Mouse (Mus musculus) C2C12 (cell line): ENCODE results near the gene Gfy. TPM values are rescaled to one million over a fixed set of nuclear protein-coding genes. Genes with fewer than 3 reads are reported as not detected.
A peak's percentile ranks its signal among the peaks of the same experiment; 100 is the strongest.

Source experiments
- H3K27me3 ChIP-seq: one replicate; pipeline ENCODE4 v1.6.1; 2011; ENCODE audit not compliant: control insufficient read depth, insufficient read depth, insufficient read length
- H3K36me3 ChIP-seq: one replicate; pipeline ENCODE4 v1.6.1; 2011; ENCODE audit not compliant: control insufficient read depth, insufficient read depth
- H3K4me3 ChIP-seq: one replicate; pipeline ENCODE4 v1.5.1; 2011; ENCODE audit warnings: mild to moderate bottlenecking, control low read depth; ENCODE audit not compliant: poor library complexity, insufficient read depth, severe bottlenecking
- H3K79me2 ChIP-seq: one replicate; pipeline ENCODE4 v1.6.1; 2011; ENCODE audit not compliant: control insufficient read depth, insufficient read depth
- H3K79me3 ChIP-seq: one replicate; pipeline ENCODE4 v1.6.1; 2011; ENCODE audit warnings: low read depth, control low read depth
- H3ac ChIP-seq: one replicate; pipeline ENCODE3; 2011; ENCODE audit warnings: low read depth; ENCODE audit not compliant: control insufficient read depth, insufficient read length
- CEBPB ChIP-seq: IDR thresholded peaks from one replicate; pipeline ENCODE4 v1.6.1; 2011; ENCODE audit warnings: low read depth, mild to moderate bottlenecking, control low read depth, moderate library complexity
- CTCF ChIP-seq: IDR thresholded peaks from one replicate; pipeline ENCODE4 v1.5.1; 2011; ENCODE audit not compliant: control insufficient read depth, insufficient read depth, insufficient read length
- FOSL1 ChIP-seq: IDR thresholded peaks from one replicate; pipeline ENCODE4 v1.8.0; 2011; ENCODE audit warnings: mild to moderate bottlenecking, low read length; ENCODE audit not compliant: poor library complexity, insufficient read depth, severe bottlenecking
- MAX ChIP-seq: IDR thresholded peaks from one replicate; pipeline ENCODE4 v1.6.1; 2011; ENCODE audit warnings: mild to moderate bottlenecking, control low read depth
- MYOD1 ChIP-seq: IDR thresholded peaks from one replicate; pipeline ENCODE4 v1.6.1; 2011; ENCODE audit warnings: low read depth; ENCODE audit not compliant: control insufficient read depth, insufficient read length
- MYOG ChIP-seq: IDR thresholded peaks from one replicate; pipeline ENCODE4 v1.6.1; 2011; ENCODE audit not compliant: control insufficient read depth, insufficient read length; ENCODE audit errors: extremely low read depth
- USF1 ChIP-seq: IDR thresholded peaks from one replicate; pipeline ENCODE4 v1.6.1; 2011; ENCODE audit warnings: low read depth, mild to moderate bottlenecking, control low read depth, moderate library complexity
- polyA plus RNA-seq: library from polyadenylated mRNA; unstranded; fragments of >200 nt; fragmentation: generic; extraction: Trizol; gene quantifications from one replicate; pipeline ENCODE4 v1.2.1, GENCODE M21; 2012; ENCODE audit warnings: missing spikeins

The Gfy gene
- polyA plus RNA-seq, 1 experiment: not detected

DNA sequence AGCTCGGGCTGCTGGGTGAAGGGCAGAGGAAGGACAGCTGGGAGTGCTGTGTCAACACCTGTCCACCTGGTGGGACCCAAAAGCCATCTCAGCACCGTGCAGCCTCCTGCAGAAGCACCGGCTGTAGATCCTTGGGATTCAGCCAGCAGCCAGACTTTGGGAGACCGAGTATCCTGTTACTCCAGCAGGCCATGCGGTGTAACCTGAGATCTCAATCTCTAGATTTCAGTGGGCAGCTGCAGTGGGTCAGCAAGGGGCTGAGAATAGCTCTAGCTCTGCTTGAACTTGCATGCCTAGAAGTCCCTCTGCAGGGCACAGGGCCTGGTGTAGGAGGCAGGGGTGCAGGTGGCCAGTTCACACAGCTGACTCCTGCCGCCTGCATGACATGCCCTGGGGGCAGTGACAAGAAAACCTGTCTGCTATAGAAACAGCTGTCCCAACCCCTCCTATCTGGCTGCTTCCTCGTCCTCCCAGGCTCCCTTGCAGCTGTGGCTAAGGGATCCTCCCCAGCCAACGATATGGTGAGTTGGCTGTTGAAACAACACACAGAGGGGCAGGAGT lies 12.5 kb upstream of the Gfy start:
- Histone ChIP-seq H3ac (no peak overlapping the region), H3K27me3 (peaks cover 20% of the 10 kb centered on the region), H3K4me3 (no peak overlapping the region), H3K36me3 (no peaks in the 10 kb centered on the region), H3K79me3 (no peaks in the 10 kb centered on the region), H3K79me2 (no peaks in the 10 kb centered on the region)
- TF ChIP-seq CTCF: no peak
- TF ChIP-seq MYOD1: peak; percentile 58
- TF ChIP-seq USF1: peak; percentile 7

DNA sequence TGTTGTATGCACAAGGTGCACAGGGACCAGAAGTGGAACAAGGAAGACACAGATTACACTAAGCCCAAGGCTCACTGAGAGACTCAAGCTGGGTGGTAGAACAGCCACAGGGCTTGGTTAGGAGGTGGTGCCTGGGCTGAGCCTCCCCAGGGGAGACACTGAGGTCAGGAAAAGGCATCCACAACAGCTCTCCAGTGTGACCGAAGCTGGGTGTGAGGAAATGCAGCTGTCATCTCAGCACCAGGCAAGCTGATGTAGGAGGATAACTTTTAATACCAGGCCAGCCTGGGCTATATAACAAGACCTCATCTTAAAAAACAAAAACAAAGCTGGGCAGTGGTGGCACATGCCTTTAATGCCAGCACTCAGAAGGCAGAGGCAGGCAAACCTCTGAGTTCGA lies 11.8 kb upstream of the Gfy start:
- TF ChIP-seq CEBPB (no peak), MYOD1 (peak; percentile 82), MAX (no peak), FOSL1 (no peak), USF1 (no peak), MYOG (no peak)
- no peak overlapping the region for H3ac ChIP-seq
- H3K36me3 ChIP-seq: no peaks in the 10 kb centered on the region
- no peaks in the 10 kb centered on the region for H3K79me3 ChIP-seq
- no peak overlapping the region for H3K4me3 ChIP-seq
- peaks cover 26% of the 10 kb centered on the region for H3K27me3 ChIP-seq
- H3K79me2 ChIP-seq: no peaks in the 10 kb centered on the region

DNA sequence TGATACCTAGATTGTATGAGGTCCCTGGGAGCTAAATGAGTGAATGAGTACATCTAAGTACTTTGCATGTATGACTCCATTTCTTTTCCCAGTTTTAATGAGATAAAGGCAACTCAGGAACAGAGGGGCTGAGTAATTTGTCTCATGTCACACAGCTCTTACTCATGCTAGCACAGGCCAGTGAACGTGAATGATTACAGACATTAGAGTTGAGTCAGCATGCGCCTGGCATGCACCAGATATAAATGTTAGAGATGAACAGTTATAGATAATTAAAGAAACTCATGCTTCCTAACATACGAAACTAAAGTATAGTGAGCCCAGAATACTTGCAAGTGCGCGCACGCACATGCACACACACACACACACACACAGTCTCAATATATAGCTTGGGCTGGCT lies 10.8 kb upstream of the Gfy start:
- H3K79me3 ChIP-seq: no peaks in the 10 kb centered on the region
- no peak for TF ChIP-seq FOSL1
- TF ChIP-seq CTCF: no peak
- TF ChIP-seq MAX: no peak
- no peak for TF ChIP-seq MYOG
- H3K4me3 ChIP-seq: no peak overlapping the region
- no peaks in the 10 kb centered on the region for H3K79me2 ChIP-seq
- peaks cover 35% of the 10 kb centered on the region for H3K27me3 ChIP-seq
- H3ac ChIP-seq: no peak overlapping the region
- H3K36me3 ChIP-seq: no peaks in the 10 kb centered on the region

DNA sequence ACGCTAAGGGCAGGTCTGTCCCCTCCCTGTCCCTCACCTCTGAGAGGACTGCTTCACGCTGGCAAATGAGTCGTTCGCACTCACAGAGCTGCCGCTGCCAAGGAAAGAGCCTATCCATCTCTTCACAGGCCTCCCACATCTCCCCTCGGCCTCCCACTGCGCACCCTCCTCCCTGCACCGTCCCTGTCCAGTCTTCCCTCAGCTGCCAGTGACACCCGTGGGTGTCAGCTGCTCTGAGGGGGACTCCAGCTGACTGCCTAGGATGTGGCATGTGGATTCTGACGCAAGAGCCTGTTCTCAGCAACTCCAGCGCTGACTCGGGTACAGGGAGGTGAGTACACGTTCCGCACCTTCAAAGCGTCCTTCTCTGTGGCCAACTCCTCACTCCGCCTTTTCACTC lies 10.2 kb upstream of the Gfy start:
- Histone ChIP-seq H3K79me3 (no peaks in the 10 kb centered on the region), H3K79me2 (no peaks in the 10 kb centered on the region), H3ac (no peak overlapping the region), H3K36me3 (no peaks in the 10 kb centered on the region), H3K4me3 (no peak overlapping the region), H3K27me3 (peaks cover 40% of the 10 kb centered on the region)
- TF ChIP-seq CTCF (no peak), MYOD1 (no peak), CEBPB (no peak), MAX (no peak), FOSL1 (no peak), MYOG (no peak), USF1 (no peak)

DNA sequence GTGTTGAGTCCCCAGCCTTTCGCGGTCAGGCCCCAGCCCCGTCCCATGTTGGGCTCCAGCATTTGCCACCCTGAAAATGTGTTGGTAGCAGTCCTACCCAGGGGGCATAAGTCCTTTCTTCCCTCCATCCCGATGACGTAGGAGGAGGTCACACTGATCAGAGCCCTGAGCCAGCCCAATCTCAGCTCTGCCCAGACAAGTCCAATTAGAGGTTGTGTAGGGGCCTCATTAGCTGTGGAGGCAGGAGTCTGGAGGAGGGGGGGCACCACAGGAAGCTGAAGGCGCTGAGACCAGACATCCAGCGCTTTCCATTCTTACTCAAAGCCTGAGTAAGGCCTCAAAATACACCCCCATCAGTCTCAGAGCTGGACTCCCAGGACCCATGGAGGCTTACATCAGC lies 6.6 kb upstream of the Gfy start:
- no peak for TF ChIP-seq MAX
- TF ChIP-seq FOSL1: no peak
- TF ChIP-seq CTCF: no peak
- no peaks in the 10 kb centered on the region for H3K79me2 ChIP-seq
- H3K4me3 ChIP-seq: no peak overlapping the region
- H3K79me3 ChIP-seq: no peaks in the 10 kb centered on the region
- H3K27me3 ChIP-seq: peaks cover 71% of the 10 kb centered on the region
- H3ac ChIP-seq: no peak overlapping the region
- no peaks in the 10 kb centered on the region for H3K36me3 ChIP-seq

DNA sequence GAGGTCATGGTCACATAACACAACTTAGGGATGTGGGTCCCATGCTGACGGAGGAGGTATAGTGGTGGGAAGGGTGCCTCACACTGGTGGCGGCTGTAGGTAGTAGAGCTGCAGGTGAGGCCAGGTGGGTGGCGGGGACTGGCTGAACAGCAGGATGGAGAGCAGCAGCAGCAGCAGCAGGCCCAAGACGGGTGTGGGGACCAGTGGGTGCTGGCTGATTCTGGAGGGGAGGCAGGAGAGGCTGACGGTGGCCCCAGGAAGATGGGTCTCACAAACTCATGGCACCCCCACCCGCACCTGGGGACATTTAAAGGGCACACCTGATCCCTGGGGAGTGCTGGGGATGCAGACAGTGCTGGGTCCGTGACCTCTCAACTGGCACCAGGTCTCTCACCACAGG lies 4.3 kb upstream of the Gfy start:
- TF ChIP-seq CTCF: no peak
- TF ChIP-seq MYOD1: no peak
- no peak for TF ChIP-seq USF1
- TF ChIP-seq MYOG: no peak
- TF ChIP-seq MAX: no peak
- no peak for TF ChIP-seq CEBPB
- no peak for TF ChIP-seq FOSL1
- H3ac ChIP-seq: no peak overlapping the region
- peaks cover 85% of the 10 kb centered on the region for H3K27me3 ChIP-seq
- H3K79me2 ChIP-seq: no peaks in the 10 kb centered on the region
- no peaks in the 10 kb centered on the region for H3K36me3 ChIP-seq
- no peaks in the 10 kb centered on the region for H3K79me3 ChIP-seq
- no peak overlapping the region for H3K4me3 ChIP-seq

DNA sequence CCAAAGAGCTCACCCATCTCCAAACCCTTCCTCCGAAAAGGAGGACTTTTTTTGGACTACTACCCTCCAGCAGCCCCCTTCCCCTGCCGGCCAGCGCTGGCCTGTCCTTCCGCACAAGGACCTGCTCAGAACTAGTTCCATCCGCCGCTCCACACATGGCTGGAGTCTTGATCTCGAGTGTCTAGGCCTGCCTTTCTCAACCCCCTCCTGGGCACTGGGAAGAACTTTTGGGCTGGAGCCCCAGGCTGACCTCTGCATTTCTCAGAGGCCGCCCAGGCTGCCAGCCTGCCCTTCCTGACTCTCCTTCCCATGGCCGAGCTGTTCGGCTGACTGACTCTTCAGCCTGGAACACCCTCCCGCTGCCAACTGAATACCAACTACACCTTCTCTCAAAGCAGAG lies 3.2 kb upstream of the Gfy start:
- Histone ChIP-seq H3K27me3 (peaks cover 82% of the 10 kb centered on the region), H3ac (no peak overlapping the region), H3K79me3 (no peaks in the 10 kb centered on the region), H3K36me3 (no peaks in the 10 kb centered on the region), H3K79me2 (no peaks in the 10 kb centered on the region), H3K4me3 (no peak overlapping the region)
- TF ChIP-seq MYOD1 (no peak), CEBPB (no peak), CTCF (no peak), MAX (no peak), FOSL1 (no peak), USF1 (no peak), MYOG (no peak)
